Mouse (Mus musculus): ENCODE data around the gene Rin3. TPM values are rescaled to one million over a fixed set of nuclear protein-coding genes. Genes with fewer than 3 reads are reported as not detected.

The Rin3 gene
- polyA plus RNA-seq, 1 experiment from 2014 or later = 5.0 TPM

GRCm38 (mm10) chr12:102302831-102303351 is 20.0 kb downstream of the Rin3 start:
- no peaks in the 10 kb centered on the region for H3K36me3 ChIP-seq (ENCODE audit: control insufficient read depth, insufficient read depth, low read length)
- 0 out of 2 replicates have a peak, but pooled peaks cover 2% of the 10 kb centered on the region for H3K4me1 ChIP-seq (replicated peaks; ENCODE audit: control insufficient read depth, insufficient read depth, low read length)
- H3K27me3 ChIP-seq (ENCODE audit: control insufficient read depth, insufficient read depth, low read length) = no peaks in the 10 kb centered on the region
- DNase-seq (ENCODE audit: low spot score) = no peak
- H3K4me3 ChIP-seq (ENCODE audit: low read depth, low read length) = no peak overlapping the region
- WGBS = 60% methylated on average over 4 of the region's 4 CpGs
- no peak overlapping the region for H3K4me2 ChIP-seq (replicated peaks; ENCODE audit: low read depth, low read length)
- no peaks in the 10 kb centered on the region for H3K9me3 ChIP-seq (ENCODE audit: control insufficient read depth, low read length)
- ATAC-seq (ENCODE audit: low FRiP score) = no peak
- no peak overlapping the region for H3K27ac ChIP-seq (ENCODE audit: low read depth, low read length)
- no peak overlapping the region for H3K9ac ChIP-seq (ENCODE audit: low read depth, low read length)

- Histone ChIP-seq H3K36me3 (ENCODE audit: control insufficient read depth, insufficient read depth, low read length) (no peaks in the 10 kb centered on the region), H3K27ac (ENCODE audit: low read depth, low read length) (no peak overlapping the region), H3K4me1 (replicated peaks; ENCODE audit: control insufficient read depth, insufficient read depth, low read length) (0 out of 2 replicates have a peak, but pooled peaks cover 2% of the 10 kb centered on the region), H3K4me2 (replicated peaks; ENCODE audit: low read depth, low read length) (no peak overlapping the region), H3K9me3 (ENCODE audit: control insufficient read depth, low read length) (no peaks in the 10 kb centered on the region), H3K9ac (ENCODE audit: low read depth, low read length) (no peak overlapping the region), H3K4me3 (ENCODE audit: low read depth, low read length) (no peak overlapping the region), H3K27me3 (ENCODE audit: control insufficient read depth, insufficient read depth, low read length) (no peaks in the 10 kb centered on the region)
- ATAC-seq (ENCODE audit: low FRiP score) (no peak), DNase-seq (ENCODE audit: low spot score) (no peak)
- WGBS = 45% methylated on average over 7 of the region's 7 CpGs
Observed at GRCm38 (mm10) chr12:102303867-102304266, 21.0 kb downstream of the Rin3 start.

DNA sequence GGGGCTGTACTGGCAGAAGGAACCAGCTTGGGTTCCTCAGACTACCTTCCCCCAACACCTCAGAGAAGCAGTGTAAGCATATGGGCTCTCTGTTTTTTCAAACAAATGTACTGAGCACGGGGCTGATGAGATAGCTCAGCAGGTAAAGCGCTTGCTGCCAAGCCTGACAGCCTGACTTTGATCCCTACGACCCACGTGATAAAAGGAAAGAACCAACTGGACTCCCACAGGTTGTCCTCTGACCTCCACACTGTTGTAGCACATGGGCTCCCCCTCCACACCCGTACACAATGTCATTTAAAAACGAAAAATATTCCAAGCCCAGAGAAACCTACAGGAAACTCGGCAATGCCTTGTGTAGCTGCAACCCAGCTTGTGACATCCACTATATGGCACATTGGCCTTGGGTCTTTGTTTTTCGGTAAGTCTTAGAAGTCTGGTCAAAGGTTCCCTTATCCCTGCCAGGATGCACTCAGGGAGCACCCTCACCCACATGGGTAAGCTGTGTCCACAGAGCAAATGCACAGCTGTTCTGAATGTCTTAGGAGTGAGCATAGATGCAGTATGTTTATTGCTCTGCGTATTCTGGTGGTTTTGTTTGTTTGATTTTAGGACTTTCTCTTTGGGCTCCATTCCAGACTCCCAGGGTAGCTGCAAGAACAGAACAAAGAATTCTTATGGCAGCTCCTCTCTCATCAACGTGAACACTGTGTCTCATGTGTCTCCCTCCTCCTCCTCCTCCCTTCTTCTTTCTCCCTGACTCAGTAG is 22.4 kb downstream of the Rin3 start:
- no peaks in the 10 kb centered on the region for H3K27me3 ChIP-seq (ENCODE audit: control insufficient read depth, insufficient read depth, low read length)
- H3K36me3 ChIP-seq (ENCODE audit: control insufficient read depth, insufficient read depth, low read length) = no peaks in the 10 kb centered on the region
- no peak overlapping the region for H3K9ac ChIP-seq (ENCODE audit: low read depth, low read length)
- H3K27ac ChIP-seq (ENCODE audit: low read depth, low read length) = no peak overlapping the region
- 58% methylated on average over 10 of the region's 10 CpGs for WGBS
- no peak for ATAC-seq (ENCODE audit: low FRiP score)
- H3K4me3 ChIP-seq (ENCODE audit: low read depth, low read length) = no peak overlapping the region
- H3K4me1 ChIP-seq (replicated peaks; ENCODE audit: control insufficient read depth, insufficient read depth, low read length) = 0 out of 2 replicates have a peak, but pooled peaks cover 2% of the 10 kb centered on the region
- DNase-seq (ENCODE audit: low spot score) = no peak
- no peaks in the 10 kb centered on the region for H3K9me3 ChIP-seq (ENCODE audit: control insufficient read depth, low read length)
- H3K4me2 ChIP-seq (replicated peaks; ENCODE audit: low read depth, low read length) = no peak overlapping the region

GRCm38 (mm10) chr12:102308001-102308456 is 25.2 kb downstream of the Rin3 start:
- H3K4me2 ChIP-seq (replicated peaks; ENCODE audit: low read depth, low read length) = no peak overlapping the region
- H3K4me1 ChIP-seq (replicated peaks; ENCODE audit: control insufficient read depth, insufficient read depth, low read length) = 0 out of 2 replicates have a peak, but pooled peaks cover 2% of the 10 kb centered on the region
- H3K4me3 ChIP-seq (ENCODE audit: low read depth, low read length) = no peak overlapping the region
- no peak overlapping the region for H3K27ac ChIP-seq (ENCODE audit: low read depth, low read length)
- no peak overlapping the region for H3K9ac ChIP-seq (ENCODE audit: low read depth, low read length)
- H3K27me3 ChIP-seq (ENCODE audit: control insufficient read depth, insufficient read depth, low read length) = no peaks in the 10 kb centered on the region
- H3K36me3 ChIP-seq (ENCODE audit: control insufficient read depth, insufficient read depth, low read length) = no peaks in the 10 kb centered on the region
- DNase-seq (ENCODE audit: low spot score) = no peak
- H3K9me3 ChIP-seq (ENCODE audit: control insufficient read depth, low read length) = no peaks in the 10 kb centered on the region
- ATAC-seq (ENCODE audit: low FRiP score) = no peak
- 80% methylated on average over 6 of the region's 6 CpGs for WGBS

- Histone ChIP-seq H3K4me3 (ENCODE audit: low read depth, low read length) (no peak overlapping the region), H3K27me3 (ENCODE audit: control insufficient read depth, insufficient read depth, low read length) (no peaks in the 10 kb centered on the region), H3K9me3 (ENCODE audit: control insufficient read depth, low read length) (no peaks in the 10 kb centered on the region), H3K4me2 (replicated peaks; ENCODE audit: low read depth, low read length) (no peak overlapping the region), H3K4me1 (replicated peaks; ENCODE audit: control insufficient read depth, insufficient read depth, low read length) (no peaks in the 10 kb centered on the region), H3K9ac (ENCODE audit: low read depth, low read length) (no peak overlapping the region), H3K27ac (ENCODE audit: low read depth, low read length) (no peak overlapping the region), H3K36me3 (ENCODE audit: control insufficient read depth, insufficient read depth, low read length) (no peaks in the 10 kb centered on the region)
- 78% methylated on average over 16 of the region's 16 CpGs for WGBS
- DNase-seq (ENCODE audit: low spot score) (no peak), ATAC-seq (ENCODE audit: low FRiP score) (no peak)
Observed at GRCm38 (mm10) chr12:102308457-102309011, 25.7 kb downstream of the Rin3 start.

- Histone ChIP-seq H3K4me3 (ENCODE audit: low read depth, low read length) (no peak overlapping the region), H3K4me1 (replicated peaks; ENCODE audit: control insufficient read depth, insufficient read depth, low read length) (no peaks in the 10 kb centered on the region), H3K27me3 (ENCODE audit: control insufficient read depth, insufficient read depth, low read length) (no peaks in the 10 kb centered on the region), H3K36me3 (ENCODE audit: control insufficient read depth, insufficient read depth, low read length) (no peaks in the 10 kb centered on the region), H3K27ac (ENCODE audit: low read depth, low read length) (no peak overlapping the region), H3K9ac (ENCODE audit: low read depth, low read length) (no peak overlapping the region), H3K9me3 (ENCODE audit: control insufficient read depth, low read length) (no peaks in the 10 kb centered on the region), H3K4me2 (replicated peaks; ENCODE audit: low read depth, low read length) (no peak overlapping the region)
- no peak for DNase-seq (ENCODE audit: low spot score)
- no peak for ATAC-seq (ENCODE audit: low FRiP score)
- WGBS = 93% methylated on average over 11 of the region's 11 CpGs
Observed at GRCm38 (mm10) chr12:102309099-102309799, 26.4 kb downstream of the Rin3 start.

DNA sequence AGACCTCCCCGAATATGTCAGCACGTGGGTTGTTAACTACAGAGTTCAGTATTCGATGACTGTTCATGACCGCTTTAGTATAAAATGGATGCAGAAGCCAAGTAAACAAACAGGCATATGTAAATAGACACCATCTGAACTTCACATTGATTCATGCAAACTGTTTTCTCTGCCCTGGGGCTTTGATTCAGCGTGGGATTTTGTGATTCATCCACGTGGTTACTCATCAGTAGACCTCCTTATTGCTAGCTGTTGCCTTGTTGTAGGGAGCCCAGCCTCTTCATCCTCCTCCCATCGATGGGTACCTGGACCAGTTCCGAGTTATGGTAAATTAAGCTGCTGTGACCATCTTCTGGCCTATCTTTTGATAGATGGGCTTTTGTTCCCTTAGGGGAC is 26.9 kb downstream of the Rin3 start:
- Histone ChIP-seq H3K9me3 (ENCODE audit: control insufficient read depth, low read length) (no peaks in the 10 kb centered on the region), H3K27ac (ENCODE audit: low read depth, low read length) (no peak overlapping the region), H3K4me2 (replicated peaks; ENCODE audit: low read depth, low read length) (no peak overlapping the region), H3K9ac (ENCODE audit: low read depth, low read length) (no peak overlapping the region), H3K4me1 (replicated peaks; ENCODE audit: control insufficient read depth, insufficient read depth, low read length) (no peaks in the 10 kb centered on the region), H3K4me3 (ENCODE audit: low read depth, low read length) (no peak overlapping the region), H3K27me3 (ENCODE audit: control insufficient read depth, insufficient read depth, low read length) (no peaks in the 10 kb centered on the region), H3K36me3 (ENCODE audit: control insufficient read depth, insufficient read depth, low read length) (no peaks in the 10 kb centered on the region)
- ATAC-seq (ENCODE audit: low FRiP score) (no peak), DNase-seq (ENCODE audit: low spot score) (no peak)
- 91% methylated on average over 8 of the region's 8 CpGs for WGBS

- Histone ChIP-seq H3K9me3 (ENCODE audit: control insufficient read depth, low read length) (no peaks in the 10 kb centered on the region), H3K27me3 (ENCODE audit: control insufficient read depth, insufficient read depth, low read length) (no peaks in the 10 kb centered on the region), H3K9ac (ENCODE audit: low read depth, low read length) (no peak overlapping the region), H3K27ac (ENCODE audit: low read depth, low read length) (no peak overlapping the region), H3K4me3 (ENCODE audit: low read depth, low read length) (no peak overlapping the region), H3K4me1 (replicated peaks; ENCODE audit: control insufficient read depth, insufficient read depth, low read length) (no peaks in the 10 kb centered on the region), H3K4me2 (replicated peaks; ENCODE audit: low read depth, low read length) (no peak overlapping the region), H3K36me3 (ENCODE audit: control insufficient read depth, insufficient read depth, low read length) (no peaks in the 10 kb centered on the region)
- DNase-seq (ENCODE audit: low spot score) (no peak), ATAC-seq (ENCODE audit: low FRiP score) (no peak)
- 91% methylated on average over 3 of the region's 3 CpGs for WGBS
Observed at GRCm38 (mm10) chr12:102310261-102310660, 27.4 kb downstream of the Rin3 start.

Measured in hindbrain, embryonic 11.5 days (tissue).